Mouse (Mus musculus): ENCODE results near the gene Rnf26.

Gene Rnf26

DNA sequence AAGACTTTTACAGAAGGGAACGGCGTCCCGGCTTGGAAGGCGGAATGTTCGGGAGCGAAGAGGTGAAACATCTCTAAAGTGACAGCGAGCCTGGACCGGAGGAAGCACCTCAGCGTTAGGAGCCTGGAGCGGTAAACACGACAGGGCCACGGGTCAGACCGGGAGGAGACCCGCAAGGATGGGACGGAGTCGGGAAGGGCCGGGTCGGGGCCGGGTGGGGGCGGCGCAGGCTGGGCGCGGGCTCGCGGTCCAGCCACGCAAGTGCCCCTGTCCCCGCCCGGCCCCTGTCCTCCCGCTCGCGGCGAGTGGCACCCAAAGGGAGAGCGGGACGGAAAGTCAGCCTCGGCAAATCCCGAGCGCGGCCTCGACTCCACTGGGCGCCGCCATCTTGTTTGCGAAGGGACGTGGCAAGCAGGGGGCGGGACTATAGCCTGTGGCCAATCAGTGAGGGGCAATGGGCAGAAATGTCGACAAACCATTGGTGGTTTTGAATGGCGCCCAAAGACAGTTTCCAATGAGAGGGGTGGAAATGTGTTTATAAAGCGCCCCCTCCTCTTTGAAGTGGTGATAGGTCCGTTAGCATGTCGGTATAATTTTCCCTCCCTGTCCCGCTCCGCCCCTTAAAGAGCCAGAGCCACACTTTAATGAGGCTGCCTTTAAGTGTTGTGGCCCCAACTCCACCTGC, at the start of gene Rnf26, which contains the start of gene Gm49380:
Gene Rnf26, minus strand, starts transcription at position 413 of the 685 bp plus-strand sequence.
Gene Gm49380, minus strand, starts transcription at position 396 of the 685 bp plus-strand sequence.
- peak; percentile 100 for DNase-seq (ENCODE audit: low read depth, low spot score)

- DNase-seq (ENCODE audit: low read depth, low spot score), result no peak
Measured at GRCm38 (mm10) chr9:44159886-44160285, 46.6 kb upstream of the Rnf26 start.

DNA sequence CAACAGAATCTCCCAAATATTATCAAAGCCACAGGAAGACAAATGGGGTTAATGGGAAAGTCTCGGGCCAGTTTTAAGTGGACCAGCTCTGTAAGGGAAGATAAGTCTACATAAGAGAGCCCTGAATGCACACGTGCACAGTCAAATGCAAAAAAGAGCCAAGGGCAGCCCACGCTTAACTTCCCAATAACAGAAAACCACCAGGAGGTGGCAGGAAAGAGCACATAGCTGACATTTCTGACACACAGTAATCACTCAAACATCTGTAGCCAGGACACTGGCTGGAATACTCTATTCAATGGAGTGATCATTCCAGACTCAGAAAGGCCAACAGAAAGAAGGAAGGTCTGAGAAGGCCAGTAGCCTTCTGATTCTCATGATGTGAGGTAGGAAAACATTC, 34.0 kb upstream of the Rnf26 start:
- peak; percentile 48 for DNase-seq (ENCODE audit: low read depth, low spot score)

DNA sequence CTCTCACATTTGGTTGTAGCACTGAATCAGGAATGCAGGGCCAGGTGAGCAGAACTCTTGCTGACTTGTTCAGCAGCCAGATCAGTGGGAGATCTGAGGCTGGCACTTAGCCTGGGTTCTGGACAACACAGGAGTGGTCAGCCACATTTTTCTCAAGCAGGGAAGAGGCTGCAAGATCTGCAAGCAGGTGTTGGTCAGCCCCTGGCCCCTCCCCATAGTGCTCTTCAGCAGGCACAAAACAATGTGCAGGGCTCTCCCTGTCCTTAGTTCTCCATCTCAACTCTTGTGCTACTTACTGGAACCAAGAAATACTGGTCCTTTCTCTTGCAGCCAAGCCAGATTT, 31.4 kb upstream of the Rnf26 start:
- no peak for DNase-seq (ENCODE audit: low read depth, low spot score)

DNA sequence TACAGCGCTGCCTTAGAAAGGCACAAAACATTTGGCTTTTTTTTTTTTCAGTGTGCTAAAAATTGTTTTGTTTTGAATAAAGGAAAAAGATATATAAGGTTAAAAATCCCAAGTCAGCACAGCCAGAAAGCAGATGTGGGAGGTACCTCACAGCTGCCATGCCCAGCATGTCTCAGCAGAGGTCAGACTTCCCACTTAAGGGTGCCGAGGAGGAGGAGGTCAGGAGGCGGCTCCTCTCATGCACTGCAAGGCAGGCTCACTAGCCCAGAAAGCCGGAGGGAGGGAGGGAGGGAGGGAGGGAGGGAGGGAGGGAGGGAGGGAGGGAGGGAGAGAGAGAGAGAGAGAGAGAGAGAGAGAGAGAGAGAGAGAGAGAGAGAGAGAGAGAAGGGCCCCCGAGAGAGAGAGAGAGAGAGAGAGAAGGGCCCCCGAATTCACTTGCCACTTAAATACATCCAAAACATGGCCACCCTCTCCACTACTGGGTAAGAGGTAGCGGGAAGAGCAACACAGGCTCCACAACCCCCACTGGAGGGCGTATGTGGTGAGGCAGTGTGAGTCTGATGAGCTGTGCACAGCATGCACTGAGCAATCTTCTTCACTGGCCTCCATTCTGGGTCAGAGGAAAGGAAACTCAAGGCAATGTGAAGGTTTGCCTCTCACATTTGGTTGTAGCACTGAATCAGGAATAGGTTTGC, 30.9 kb upstream of the Rnf26 start:
- DNase-seq (ENCODE audit: low read depth, low spot score), result no peak

- no peak for DNase-seq (ENCODE audit: low read depth, low spot score)
Measured at GRCm38 (mm10) chr9:44143421-44143820, 30.1 kb upstream of the Rnf26 start.

- no peak for DNase-seq (ENCODE audit: low read depth, low spot score)
Measured at GRCm38 (mm10) chr9:44141951-44142350, 28.6 kb upstream of the Rnf26 start.

GRCm38 (mm10) chr9:44137846-44138245, 24.5 kb upstream of the Rnf26 start:
- no peak for DNase-seq (ENCODE audit: low read depth, low spot score)

DNA sequence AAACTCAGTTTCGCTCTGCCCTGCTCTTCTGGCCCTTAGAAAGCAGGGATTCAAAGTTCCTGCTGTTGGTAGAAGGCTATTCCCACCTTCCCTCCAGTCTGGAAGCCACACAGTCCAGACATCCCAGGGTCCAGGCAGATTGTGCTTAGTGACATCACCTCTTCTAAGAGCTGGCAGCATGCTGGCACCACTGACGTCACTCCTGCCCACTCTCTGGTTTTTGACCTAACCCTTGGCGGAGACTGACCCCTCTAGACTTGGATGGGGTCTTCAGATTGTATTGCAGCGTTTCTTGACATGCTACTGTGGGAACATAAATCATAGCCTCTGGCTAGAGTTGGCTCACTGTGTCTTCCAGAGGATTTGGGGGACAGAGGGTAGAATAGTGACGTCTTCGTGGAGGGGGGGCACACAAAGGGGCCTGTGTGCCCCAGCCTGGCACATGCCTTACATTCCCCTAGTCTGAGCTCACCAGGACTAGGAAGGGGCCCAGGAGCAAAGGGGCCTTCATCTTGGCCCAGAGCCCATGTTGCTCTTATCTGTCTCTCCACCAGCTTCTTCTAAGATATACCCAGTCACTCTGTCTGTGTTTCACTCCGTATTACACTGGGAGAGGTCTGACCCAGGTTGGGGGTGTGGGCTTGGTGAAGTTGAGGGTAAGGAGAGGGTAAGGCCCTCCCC, 22.6 kb upstream of the Rnf26 start:
- peak; percentile 14 for DNase-seq (ENCODE audit: low read depth, low spot score)

DNA sequence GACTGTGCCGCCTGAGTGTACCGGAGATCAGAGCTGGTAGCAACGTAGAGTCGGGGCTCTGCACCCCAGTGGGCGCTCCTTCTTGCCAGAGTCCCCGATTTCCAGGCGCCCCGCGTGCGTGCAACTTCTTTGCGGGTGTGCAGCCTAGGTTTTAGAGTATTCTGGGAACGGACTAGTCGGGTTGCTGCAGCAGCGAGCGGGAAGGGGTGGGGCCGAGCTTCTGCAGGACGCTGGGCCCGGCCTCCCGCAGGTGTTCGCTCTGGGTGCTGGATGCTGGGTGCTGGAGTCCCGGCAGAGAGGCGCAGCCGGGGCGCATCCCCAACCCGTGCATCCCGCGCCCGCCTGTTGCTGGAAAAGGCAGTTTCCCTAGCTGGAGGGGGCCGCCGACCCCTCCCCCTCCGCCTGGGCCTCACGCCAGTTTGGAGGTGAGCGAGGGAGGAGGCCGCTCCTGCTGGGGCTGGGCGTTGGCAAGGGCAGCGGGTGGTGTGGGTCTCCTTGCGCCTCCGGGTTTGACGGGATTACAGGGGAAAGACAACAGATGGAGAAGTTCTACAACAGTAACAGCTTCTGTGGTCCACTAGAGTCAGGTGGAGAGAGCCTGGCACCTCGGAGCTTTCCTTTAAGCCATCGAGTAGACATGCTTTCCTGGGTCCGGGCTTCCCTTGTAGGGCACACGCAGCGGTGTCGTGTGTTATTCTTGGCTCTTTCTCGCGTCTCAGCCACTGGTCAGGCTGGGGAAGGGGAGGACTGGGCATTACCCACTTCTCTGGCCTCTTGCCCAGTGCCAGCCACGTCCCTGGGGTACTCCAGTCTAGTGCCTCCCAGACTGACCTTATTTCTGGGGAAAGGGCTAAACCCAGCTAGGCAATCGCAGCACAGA, 21.8 kb upstream of the Rnf26 start:
- peak; percentile 44 for DNase-seq (ENCODE audit: low read depth, low spot score)

DNA sequence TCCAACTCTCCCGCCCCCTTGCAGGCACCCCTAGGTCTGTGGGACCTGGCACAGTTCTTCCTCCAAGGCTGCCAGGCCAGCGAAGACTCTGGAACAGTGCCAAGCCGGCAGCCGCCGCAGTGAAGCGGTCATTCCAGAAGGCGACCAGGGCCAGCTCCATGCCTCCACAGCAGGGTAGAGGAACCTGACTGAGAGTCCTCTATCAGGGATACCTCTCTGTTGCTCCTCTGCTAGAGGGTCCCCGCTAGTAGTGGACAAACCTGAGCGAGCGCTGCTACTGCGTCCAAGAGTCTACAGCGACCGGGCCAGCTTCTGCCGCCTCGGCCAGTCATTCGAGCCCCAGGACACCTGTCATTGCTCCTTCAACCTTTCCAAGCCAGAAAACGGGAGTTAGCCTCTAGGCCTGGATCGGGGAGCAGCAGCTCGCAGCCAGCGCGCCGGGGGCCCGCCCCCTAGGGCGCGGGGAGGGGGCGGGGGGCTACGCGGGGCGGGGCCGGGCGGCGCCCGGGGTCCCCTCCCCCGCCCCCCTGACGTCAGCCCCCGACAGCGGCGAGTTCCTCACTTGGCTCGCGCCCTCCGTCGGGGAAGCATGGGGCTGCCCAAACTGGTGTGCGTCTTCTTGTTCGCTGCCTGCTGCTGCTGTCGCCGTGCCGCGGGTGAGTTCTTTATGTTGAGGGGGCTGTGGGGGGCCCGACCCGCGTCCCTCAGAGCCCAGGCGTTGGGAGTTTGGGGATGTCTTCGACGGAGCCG, 21.0 kb upstream of the Rnf26 start, which contains the start of gene Mcam:
Gene Mcam, plus strand, starts transcription at position 369 of the 750 bp plus-strand sequence.
- no peak for DNase-seq (ENCODE audit: low read depth, low spot score)

DNA sequence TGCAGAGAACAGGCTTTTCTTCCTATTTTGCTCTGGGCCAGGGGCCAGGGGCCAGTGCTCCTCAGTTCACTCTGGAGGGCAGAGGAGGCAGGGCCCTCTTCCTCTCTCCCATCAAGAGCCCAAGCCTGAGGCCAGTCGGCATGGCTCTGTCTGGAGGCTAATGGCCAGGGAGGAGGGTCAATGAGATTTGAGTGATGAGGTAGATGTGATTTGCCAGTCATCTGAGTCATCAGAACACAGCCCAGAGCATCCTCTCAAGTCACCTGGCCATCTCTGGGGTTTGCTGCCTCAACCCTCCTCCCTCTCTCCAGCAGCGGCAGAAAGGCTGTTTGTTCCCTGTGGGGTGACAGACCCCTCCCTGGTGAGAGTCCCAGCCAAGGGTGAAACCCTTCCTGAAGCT, 20.0 kb upstream of the Rnf26 start:
- DNase-seq (ENCODE audit: low read depth, low spot score), result peak; percentile 46

- no peak for DNase-seq (ENCODE audit: low read depth, low spot score)
Measured at GRCm38 (mm10) chr9:44132200-44132599, 18.9 kb upstream of the Rnf26 start.

- DNase-seq (ENCODE audit: low read depth, low spot score), result no peak
Measured at GRCm38 (mm10) chr9:44131276-44131590, 17.9 kb upstream of the Rnf26 start.

- no peak for DNase-seq (ENCODE audit: low read depth, low spot score)
Measured at GRCm38 (mm10) chr9:44130581-44131275, 17.4 kb upstream of the Rnf26 start.

DNA sequence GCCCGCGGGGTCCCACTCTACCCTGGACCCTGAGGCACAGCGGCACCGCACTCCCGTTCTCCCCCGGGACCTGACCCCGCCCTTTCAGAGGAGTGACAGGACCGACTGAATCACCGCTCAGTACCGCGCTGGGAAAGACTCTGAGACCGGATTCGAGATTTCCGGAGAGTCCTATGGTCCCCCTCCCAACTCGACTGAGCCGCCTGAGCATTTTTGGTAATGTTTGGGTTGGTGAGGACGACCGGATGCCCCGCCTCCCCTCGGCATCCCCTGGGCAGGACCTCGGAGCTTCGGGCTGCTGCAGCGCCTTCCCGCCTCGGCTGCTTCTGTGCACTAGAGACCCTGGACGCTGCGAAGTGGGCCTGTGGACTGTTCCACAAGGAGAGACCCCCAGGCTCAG, 16.7 kb upstream of the Rnf26 start:
- no peak for DNase-seq (ENCODE audit: low read depth, low spot score)

- no peak for DNase-seq (ENCODE audit: low read depth, low spot score)
Measured at GRCm38 (mm10) chr9:44129633-44130032, 16.3 kb upstream of the Rnf26 start.

DNA sequence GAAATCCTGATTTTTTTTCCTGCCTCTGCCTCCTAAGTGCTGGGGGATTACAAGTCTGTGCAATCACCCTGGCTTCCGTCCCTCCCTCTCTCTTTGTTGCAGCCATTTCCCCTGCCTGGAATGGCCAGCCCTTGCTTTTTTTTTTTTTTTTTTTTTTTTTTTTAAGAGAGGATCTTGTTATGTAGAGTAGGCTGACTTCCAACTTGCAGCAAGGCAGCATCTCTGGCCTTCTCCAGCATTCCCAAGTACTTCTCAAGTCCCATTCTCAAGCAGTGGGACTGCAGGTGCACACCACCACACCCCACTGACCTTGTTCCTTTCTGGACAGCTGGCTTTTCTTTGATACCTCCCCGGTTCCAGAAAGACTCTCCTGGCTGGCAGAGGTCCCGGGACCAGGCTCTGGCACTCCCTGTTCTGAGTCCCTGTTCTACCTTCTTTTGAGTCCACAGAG, 14.1 kb upstream of the Rnf26 start:
- DNase-seq (ENCODE audit: low read depth, low spot score), result no peak

DNA sequence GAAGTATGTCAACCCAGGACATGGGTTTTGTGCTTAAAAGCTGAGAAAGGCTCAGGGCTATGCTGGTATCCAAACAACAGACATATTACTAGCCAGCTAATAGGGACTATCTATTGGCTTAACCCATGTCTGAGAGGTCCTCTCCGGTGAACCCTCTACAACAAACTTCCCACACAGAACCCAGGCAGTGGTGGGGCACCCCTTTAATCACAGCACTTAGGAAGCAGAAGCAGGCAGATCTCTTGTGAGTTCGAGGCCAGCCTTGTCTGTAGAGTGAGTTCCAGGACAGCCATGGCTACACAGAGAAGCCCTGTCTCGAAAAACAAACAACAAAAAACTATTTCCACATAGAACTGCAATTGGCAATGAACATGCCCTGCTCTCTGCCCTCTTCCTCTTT, 13.4 kb upstream of the Rnf26 start:
- DNase-seq (ENCODE audit: low read depth, low spot score), result no peak

All from 3T3-L1 (cell line).